Mouse (Mus musculus) heart, adult 8-10 months (tissue): ENCODE data around the gene Ankra2. TPM values are rescaled to one million over a fixed set of nuclear protein-coding genes. Genes with fewer than 3 reads are reported as not detected.

Experiments
- DNase-seq: peaks from one replicate; pipeline ENCODE4 v3.0.0; 2022; ENCODE audit warnings: low spot score
- total RNA-seq, 4 experiments: library from RNA; stranded (reverse); gene quantifications; 2 replicates each; pipeline ENCODE4 v1.2.4; 2022

Gene Ankra2
- total RNA-seq = 10 to 100 TPM; 34.2 to 49.4 (median 44.5) TPM

- peak; percentile 97 for DNase-seq
Measured at GRCm38 (mm10) chr13:98262636-98263457, at the start of gene Ankra2, which contains the start of gene Utp15. TSS of gene Ankra2 (plus strand) at chr13:98263074. TSS of gene Utp15 (minus strand) at chr13:98263041.

GRCm38 (mm10) chr13:98222848-98223247 is 40.0 kb upstream of the Ankra2 start:
- DNase-seq = peak; percentile 11

- DNase-seq = no peak
Measured at GRCm38 (mm10) chr13:98226225-98226624, 36.6 kb upstream of the Ankra2 start.

- DNase-seq = no peak
Measured at GRCm38 (mm10) chr13:98230511-98230910, 32.4 kb upstream of the Ankra2 start.

- DNase-seq = no peak
Measured at GRCm38 (mm10) chr13:98235451-98235850, 27.4 kb upstream of the Ankra2 start.

GRCm38 (mm10) chr13:98239978-98240641 is 22.8 kb upstream of the Ankra2 start:
- peak; percentile 72 for DNase-seq

GRCm38 (mm10) chr13:98241531-98242282 is 21.2 kb upstream of the Ankra2 start:
- DNase-seq = no peak

- DNase-seq = no peak
Measured at GRCm38 (mm10) chr13:98244571-98245350, 18.1 kb upstream of the Ankra2 start.

GRCm38 (mm10) chr13:98245386-98245785 is 17.5 kb upstream of the Ankra2 start:
- DNase-seq = no peak

GRCm38 (mm10) chr13:98249594-98249993 is 13.3 kb upstream of the Ankra2 start:
- no peak for DNase-seq

GRCm38 (mm10) chr13:98254921-98255320 is 8.0 kb upstream of the Ankra2 start:
- DNase-seq = no peak

- no peak for DNase-seq
Measured at GRCm38 (mm10) chr13:98263458-98263987, 649 bp downstream of the Ankra2 start.

GRCm38 (mm10) chr13:98264111-98264510 is 1.2 kb downstream of the Ankra2 start:
- DNase-seq = no peak

GRCm38 (mm10) chr13:98274023-98274422 is 11.1 kb downstream of the Ankra2 start:
- DNase-seq = no peak

- peak; percentile 50 for DNase-seq
Measured at GRCm38 (mm10) chr13:98275646-98276045, 12.8 kb downstream of the Ankra2 start.

GRCm38 (mm10) chr13:98276253-98276652 is 13.4 kb downstream of the Ankra2 start:
- DNase-seq = no peak

- no peak for DNase-seq
Measured at GRCm38 (mm10) chr13:98277501-98277900, 14.6 kb downstream of the Ankra2 start.

- DNase-seq = no peak
Measured at GRCm38 (mm10) chr13:98279686-98280085, 16.8 kb downstream of the Ankra2 start, which contains the start of gene Gm21976. TSS of gene Gm21976 (plus strand) at chr13:98279887.

GRCm38 (mm10) chr13:98280990-98281650 is 18.2 kb downstream of the Ankra2 start:
- DNase-seq = no peak

- no peak for DNase-seq
Measured at GRCm38 (mm10) chr13:98290719-98291118, 27.8 kb downstream of the Ankra2 start.
